Mouse (Mus musculus) cortical plate, adult 2 months (tissue): ENCODE data around the gene Apol7b.
"Not testable (repeated sequence)": the region's sequence is repeated elsewhere in the genome, so short reads cannot be mapped to it uniquely, and the experiment has no call there.

Source experiments
- CTCF ChIP-seq: fragments of 200-500 bp; IDR thresholded peaks from 2 replicates; pipeline ENCODE4 v1.5.1; 2011; ENCODE audit warnings: mild to moderate bottlenecking, control low read depth, low read length; ENCODE audit not compliant: insufficient read depth; ENCODE audit errors: extremely low read depth
- POLR2A ChIP-seq: fragments of 200-500 bp; IDR thresholded peaks from 2 replicates; pipeline ENCODE4 v1.6.1; 2011; ENCODE audit warnings: mild to moderate bottlenecking, low read length, control low read depth; ENCODE audit not compliant: insufficient read depth; ENCODE audit errors: extremely low read depth

GRCm38 (mm10) chr15:77444746-77445145 is 2.5 kb downstream of the Apol7b start:
- not testable (repeated sequence) for TF ChIP-seq POLR2A, CTCF
